Mouse (Mus musculus): ENCODE data around the gene Fmod. TPM values are rescaled to one million over a fixed set of nuclear protein-coding genes. Genes with fewer than 3 reads are reported as not detected.

Fmod gene
- polyA plus RNA-seq, 1 experiment from 2014 or later: 2.2 TPM

DNA sequence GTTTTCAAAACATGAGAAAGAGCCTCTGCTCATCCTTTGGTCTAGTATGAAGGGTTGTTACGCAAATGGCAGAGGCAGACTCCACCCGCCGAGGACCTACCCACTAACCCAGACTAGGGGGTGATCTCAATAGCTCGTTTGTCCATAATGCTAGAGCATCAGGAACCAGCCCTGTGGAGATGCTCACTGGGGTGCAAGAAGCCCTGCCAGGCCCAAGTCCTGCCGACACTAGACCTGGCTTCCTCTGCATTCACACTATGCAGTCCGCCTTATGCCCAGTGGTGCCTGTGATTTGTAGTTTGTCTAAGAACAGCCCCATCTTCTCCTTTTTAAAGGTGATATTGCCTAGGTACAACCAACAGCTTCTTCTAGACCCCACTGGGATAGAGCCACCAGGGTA lies 10.4 kb downstream of the Fmod start:
- no peak overlapping the region for H3K4me3 ChIP-seq (ENCODE audit: low read depth, low read length)
- H3K27ac ChIP-seq (ENCODE audit: low read depth, low read length): no peak overlapping the region
- H3K36me3 ChIP-seq (ENCODE audit: control insufficient read depth, insufficient read depth, low read length): no peaks in the 10 kb centered on the region
- no peak overlapping the region for H3K9ac ChIP-seq (ENCODE audit: low read length)
- H3K4me1 ChIP-seq (replicated peaks; ENCODE audit: control insufficient read depth, insufficient read depth, low read length): peaks cover 2% of the 10 kb centered on the region; the same call in 1 of the 2 replicates
- DNase-seq (ENCODE audit: low spot score) (no peak), ATAC-seq (replicated peaks; ENCODE audit: low FRiP score) (no peak)
- no peaks in the 10 kb centered on the region for H3K27me3 ChIP-seq (ENCODE audit: control insufficient read depth, insufficient read depth, low read length)
- no peak overlapping the region for H3K4me2 ChIP-seq (ENCODE audit: low read depth, low read length, severe bottlenecking)
- WGBS: 87% methylated on average over 6 of the region's 6 CpGs
- no peaks in the 10 kb centered on the region for H3K9me3 ChIP-seq (ENCODE audit: control insufficient read depth, low read length)

DNA sequence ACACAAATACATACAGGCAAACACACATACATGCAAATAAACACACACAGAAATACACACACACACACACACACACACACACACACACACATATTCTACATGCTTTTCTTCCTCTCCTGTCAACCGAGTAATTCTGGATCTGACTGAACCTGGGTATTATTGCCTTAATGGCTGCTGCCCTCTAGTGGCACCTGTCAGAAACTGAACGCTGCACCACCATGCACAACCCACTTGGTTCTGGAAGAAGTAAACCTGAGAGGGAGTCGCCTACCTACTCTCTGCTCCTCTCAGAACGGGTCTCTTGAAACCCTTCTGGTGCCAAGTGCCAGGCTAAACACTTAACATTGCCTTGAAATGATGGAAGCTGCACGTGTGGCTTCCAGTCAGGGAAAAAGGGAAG lies 11.7 kb downstream of the Fmod start:
- 4% methylated on average over 5 of the region's 5 CpGs for WGBS
- DNase-seq (ENCODE audit: low spot score) (peak; percentile 84), ATAC-seq (replicated peaks; ENCODE audit: low FRiP score) (peak; percentile 59; the same call in 1 of the 2 replicates)
- no peaks in the 10 kb centered on the region for H3K27me3 ChIP-seq (ENCODE audit: control insufficient read depth, insufficient read depth, low read length)
- H3K9me3 ChIP-seq (ENCODE audit: control insufficient read depth, low read length): no peaks in the 10 kb centered on the region
- no peak overlapping the region for H3K9ac ChIP-seq (ENCODE audit: low read length)
- H3K4me3 ChIP-seq (ENCODE audit: low read depth, low read length): no peak overlapping the region
- H3K27ac ChIP-seq (ENCODE audit: low read depth, low read length): no peak overlapping the region
- no peaks in the 10 kb centered on the region for H3K36me3 ChIP-seq (ENCODE audit: control insufficient read depth, insufficient read depth, low read length)
- H3K4me1 ChIP-seq (replicated peaks; ENCODE audit: control insufficient read depth, insufficient read depth, low read length): no peaks in the 10 kb centered on the region
- H3K4me2 ChIP-seq (ENCODE audit: low read depth, low read length, severe bottlenecking): no peak overlapping the region

DNA sequence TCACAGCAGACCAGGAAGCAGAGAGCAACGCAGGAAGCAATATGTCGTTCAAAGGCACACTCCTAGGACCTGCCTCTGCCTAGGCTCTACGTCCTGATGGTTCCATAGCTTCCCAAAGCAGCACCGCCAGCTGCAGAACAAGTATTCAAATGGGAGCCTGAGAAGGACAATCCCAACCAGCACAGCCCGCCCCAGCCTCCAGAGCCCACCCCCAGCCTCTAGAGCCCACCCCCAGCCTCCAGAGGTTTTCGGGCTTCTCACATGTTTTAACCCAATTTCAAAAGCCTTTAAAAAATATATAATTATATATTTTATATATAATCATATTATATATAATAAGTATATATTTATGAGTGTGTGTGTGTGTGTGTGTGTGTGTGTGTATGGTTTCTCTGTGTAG lies 12.5 kb downstream of the Fmod start:
- DNase-seq (ENCODE audit: low spot score): no peak
- ATAC-seq (replicated peaks; ENCODE audit: low FRiP score): no peak
- Histone ChIP-seq H3K9ac (ENCODE audit: low read length) (no peak overlapping the region), H3K4me2 (ENCODE audit: low read depth, low read length, severe bottlenecking) (no peak overlapping the region), H3K27me3 (ENCODE audit: control insufficient read depth, insufficient read depth, low read length) (no peaks in the 10 kb centered on the region), H3K9me3 (ENCODE audit: control insufficient read depth, low read length) (no peaks in the 10 kb centered on the region), H3K36me3 (ENCODE audit: control insufficient read depth, insufficient read depth, low read length) (no peaks in the 10 kb centered on the region), H3K4me1 (replicated peaks; ENCODE audit: control insufficient read depth, insufficient read depth, low read length) (no peaks in the 10 kb centered on the region), H3K4me3 (ENCODE audit: low read depth, low read length) (no peak overlapping the region), H3K27ac (ENCODE audit: low read depth, low read length) (no peak overlapping the region)
- WGBS: 81% methylated on average over 6 of the region's 6 CpGs

DNA sequence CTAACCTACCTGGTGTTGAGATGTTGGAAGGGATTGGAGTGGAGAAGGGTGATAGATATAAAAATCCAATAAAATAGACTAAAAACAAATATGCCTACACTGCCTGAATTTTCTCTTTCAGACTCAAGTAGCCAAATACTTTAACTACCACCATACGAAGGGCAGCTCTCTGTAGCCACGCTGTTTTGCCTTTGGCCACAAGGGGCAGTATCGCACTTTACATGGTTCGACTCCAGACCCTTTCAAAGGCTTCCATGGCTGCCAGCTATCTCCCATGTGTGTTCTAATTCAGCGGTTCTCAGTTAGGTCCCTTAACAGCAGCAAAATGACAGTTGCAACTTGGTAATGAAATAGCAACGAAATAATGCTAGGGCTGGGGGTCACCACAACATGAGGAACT lies 16.2 kb downstream of the Fmod start:
- H3K9ac ChIP-seq (ENCODE audit: low read length): no peak overlapping the region
- H3K4me1 ChIP-seq (replicated peaks; ENCODE audit: control insufficient read depth, insufficient read depth, low read length): peaks cover 2% of the 10 kb centered on the region; the same call in 1 of the 2 replicates
- WGBS: 7% methylated on average over 6 of the region's 6 CpGs
- peak; percentile 75 for ATAC-seq (replicated peaks; ENCODE audit: low FRiP score)
- DNase-seq (ENCODE audit: low spot score): peak; percentile 87
- no peak overlapping the region for H3K4me2 ChIP-seq (ENCODE audit: low read depth, low read length, severe bottlenecking)
- H3K27ac ChIP-seq (ENCODE audit: low read depth, low read length): no peak overlapping the region
- no peak overlapping the region for H3K4me3 ChIP-seq (ENCODE audit: low read depth, low read length)
- no peaks in the 10 kb centered on the region for H3K9me3 ChIP-seq (ENCODE audit: control insufficient read depth, low read length)
- no peaks in the 10 kb centered on the region for H3K27me3 ChIP-seq (ENCODE audit: control insufficient read depth, insufficient read depth, low read length)
- no peaks in the 10 kb centered on the region for H3K36me3 ChIP-seq (ENCODE audit: control insufficient read depth, insufficient read depth, low read length)

DNA sequence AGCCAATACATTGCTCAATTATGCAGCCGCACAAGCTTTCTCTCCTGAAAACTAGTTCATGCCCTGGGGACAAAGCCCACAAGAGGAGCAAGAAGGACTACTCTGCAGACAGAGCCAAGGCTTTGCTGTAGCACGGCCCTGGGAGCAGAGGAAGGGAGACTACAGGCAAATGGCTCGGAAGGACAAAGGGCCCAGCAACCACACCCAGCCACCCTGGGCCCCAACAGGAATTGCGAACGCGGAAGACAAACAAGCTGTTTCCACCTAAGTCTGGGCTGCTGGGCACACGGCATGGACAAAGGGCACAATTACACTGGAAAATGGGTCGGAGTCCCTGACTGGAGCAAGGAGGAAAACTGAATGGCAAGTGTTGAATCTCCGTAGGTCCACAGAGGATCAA lies 18.0 kb downstream of the Fmod start:
- Histone ChIP-seq H3K4me2 (ENCODE audit: low read depth, low read length, severe bottlenecking) (no peak overlapping the region), H3K4me1 (replicated peaks; ENCODE audit: control insufficient read depth, insufficient read depth, low read length) (peaks cover 5% of the 10 kb centered on the region), H3K9ac (ENCODE audit: low read length) (no peak overlapping the region), H3K27ac (ENCODE audit: low read depth, low read length) (no peak overlapping the region), H3K27me3 (ENCODE audit: control insufficient read depth, insufficient read depth, low read length) (no peaks in the 10 kb centered on the region), H3K9me3 (ENCODE audit: control insufficient read depth, low read length) (no peaks in the 10 kb centered on the region), H3K4me3 (ENCODE audit: low read depth, low read length) (no peak overlapping the region), H3K36me3 (ENCODE audit: control insufficient read depth, insufficient read depth, low read length) (no peaks in the 10 kb centered on the region)
- DNase-seq (ENCODE audit: low spot score): no peak
- ATAC-seq (replicated peaks; ENCODE audit: low FRiP score): no peak
- WGBS: 80% methylated on average over 9 of the region's 9 CpGs

DNA sequence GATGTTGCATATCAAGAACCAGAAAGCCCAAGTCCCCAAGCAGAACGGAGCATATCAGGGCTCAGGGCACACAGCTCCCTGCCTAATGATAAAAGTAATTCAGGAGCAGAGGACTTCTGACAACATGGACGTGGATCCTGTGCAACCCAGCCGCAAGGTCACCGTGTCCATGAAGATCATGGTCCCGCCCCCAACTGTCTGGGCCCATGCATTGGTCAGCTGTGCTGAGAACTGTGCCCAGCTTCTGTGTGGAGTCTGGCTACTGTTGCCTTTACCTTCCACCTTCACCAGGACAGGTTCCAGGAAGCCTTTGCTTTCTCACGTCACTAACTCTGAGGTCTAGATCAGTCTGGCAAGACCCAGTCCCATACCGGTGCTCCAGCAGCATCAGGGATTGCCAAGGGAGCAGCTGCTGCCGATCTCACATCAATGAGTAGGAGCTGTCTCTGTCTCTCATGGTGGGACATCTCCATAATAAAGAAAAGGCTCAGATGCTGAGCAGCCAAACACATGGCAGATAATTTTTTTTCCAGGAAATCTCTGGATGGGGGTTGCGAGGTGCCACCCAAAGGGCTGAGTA lies 18.7 kb downstream of the Fmod start:
- WGBS: 92% methylated on average over 9 of the region's 9 CpGs
- Histone ChIP-seq H3K4me1 (replicated peaks; ENCODE audit: control insufficient read depth, insufficient read depth, low read length) (peaks cover 11% of the 10 kb centered on the region), H3K9ac (ENCODE audit: low read length) (no peak overlapping the region), H3K36me3 (ENCODE audit: control insufficient read depth, insufficient read depth, low read length) (no peaks in the 10 kb centered on the region), H3K9me3 (ENCODE audit: control insufficient read depth, low read length) (no peaks in the 10 kb centered on the region), H3K4me2 (ENCODE audit: low read depth, low read length, severe bottlenecking) (no peak overlapping the region), H3K4me3 (ENCODE audit: low read depth, low read length) (no peak overlapping the region), H3K27ac (ENCODE audit: low read depth, low read length) (no peak overlapping the region), H3K27me3 (ENCODE audit: control insufficient read depth, insufficient read depth, low read length) (no peaks in the 10 kb centered on the region)
- no peak for ATAC-seq (replicated peaks; ENCODE audit: low FRiP score)
- DNase-seq (ENCODE audit: low spot score): no peak

DNA sequence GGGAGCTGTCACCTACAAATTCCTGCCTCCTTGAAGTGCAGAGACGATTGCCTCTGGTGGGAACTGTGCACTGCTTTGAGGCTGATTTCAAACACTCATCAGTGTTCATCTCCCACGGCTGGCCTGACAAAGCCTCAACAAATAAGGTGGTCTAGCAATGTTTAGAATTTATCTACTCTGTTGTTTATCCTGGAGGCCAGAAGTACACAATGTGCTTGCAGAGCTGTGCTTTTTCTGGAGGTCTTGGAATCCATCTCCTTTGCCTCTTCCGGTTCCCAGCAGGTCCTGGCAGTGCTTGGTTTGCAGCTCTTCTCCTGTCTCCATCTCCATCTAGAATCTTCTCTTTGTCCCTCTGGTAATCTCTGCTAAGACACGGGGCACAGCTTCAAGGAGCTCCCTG lies 19.2 kb downstream of the Fmod start:
- Histone ChIP-seq H3K27ac (ENCODE audit: low read depth, low read length) (no peak overlapping the region), H3K4me1 (replicated peaks; ENCODE audit: control insufficient read depth, insufficient read depth, low read length) (peaks cover 12% of the 10 kb centered on the region), H3K4me3 (ENCODE audit: low read depth, low read length) (no peak overlapping the region), H3K36me3 (ENCODE audit: control insufficient read depth, insufficient read depth, low read length) (no peaks in the 10 kb centered on the region), H3K4me2 (ENCODE audit: low read depth, low read length, severe bottlenecking) (no peak overlapping the region), H3K9ac (ENCODE audit: low read length) (no peak overlapping the region), H3K27me3 (ENCODE audit: control insufficient read depth, insufficient read depth, low read length) (no peaks in the 10 kb centered on the region), H3K9me3 (ENCODE audit: control insufficient read depth, low read length) (no peaks in the 10 kb centered on the region)
- WGBS: 84% methylated on average over 4 of the region's 4 CpGs
- no peak for DNase-seq (ENCODE audit: low spot score)
- no peak for ATAC-seq (replicated peaks; ENCODE audit: low FRiP score)

DNA sequence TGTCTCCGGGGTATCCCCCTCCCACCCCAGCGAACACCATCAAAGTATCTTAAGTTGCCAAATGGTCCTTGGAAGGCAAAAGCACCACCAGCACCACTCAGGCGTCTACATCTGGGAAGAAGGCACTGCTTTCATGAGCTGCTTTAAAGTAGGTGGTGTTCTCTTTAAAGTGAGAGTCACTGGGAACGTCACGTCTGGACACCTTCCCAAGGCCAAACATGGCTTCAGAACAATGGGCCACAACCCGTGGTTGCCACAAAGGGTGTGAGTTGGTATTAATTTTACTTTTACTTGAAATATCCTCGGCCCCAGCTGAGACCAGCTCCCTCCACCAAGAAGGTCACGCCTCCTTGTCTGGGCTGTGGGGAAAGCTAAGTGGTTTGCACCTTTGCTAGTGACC lies 20.7 kb downstream of the Fmod start:
- Histone ChIP-seq H3K36me3 (ENCODE audit: control insufficient read depth, insufficient read depth, low read length) (no peaks in the 10 kb centered on the region), H3K27me3 (ENCODE audit: control insufficient read depth, insufficient read depth, low read length) (no peaks in the 10 kb centered on the region), H3K9me3 (ENCODE audit: control insufficient read depth, low read length) (no peaks in the 10 kb centered on the region), H3K9ac (ENCODE audit: low read length) (no peak overlapping the region), H3K4me2 (ENCODE audit: low read depth, low read length, severe bottlenecking) (no peak overlapping the region), H3K27ac (ENCODE audit: low read depth, low read length) (no peak overlapping the region), H3K4me3 (ENCODE audit: low read depth, low read length) (no peak overlapping the region), H3K4me1 (replicated peaks; ENCODE audit: control insufficient read depth, insufficient read depth, low read length) (peaks cover 22% of the 10 kb centered on the region)
- DNase-seq (ENCODE audit: low spot score): no peak
- ATAC-seq (replicated peaks; ENCODE audit: low FRiP score): no peak
- 90% methylated on average over 8 of the region's 8 CpGs for WGBS

DNA sequence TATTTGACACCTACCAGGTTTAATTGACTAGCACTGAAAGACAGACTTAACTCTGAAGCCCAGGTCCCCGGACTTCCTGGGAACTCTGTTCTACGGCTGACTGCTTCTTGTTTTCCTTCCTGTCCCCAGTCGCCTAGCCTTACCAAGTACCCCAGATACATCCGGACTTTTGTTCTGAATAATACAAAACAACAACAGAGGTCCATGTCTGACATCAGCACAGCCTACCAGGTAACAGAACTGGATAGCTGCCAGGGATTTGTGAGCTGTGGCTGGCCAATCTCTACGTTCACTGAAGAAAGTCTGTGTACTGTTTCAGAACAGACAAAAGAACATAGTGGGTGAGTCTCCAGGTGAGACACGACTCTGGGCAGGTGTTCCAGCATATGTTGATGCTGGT lies 21.8 kb downstream of the Fmod start:
- no peak overlapping the region for H3K27ac ChIP-seq (ENCODE audit: low read depth, low read length)

More for the DNA sequence above, 21.8 kb downstream of the Fmod start:
- Histone ChIP-seq H3K4me3 (ENCODE audit: low read depth, low read length) (no peak overlapping the region), H3K4me1 (replicated peaks; ENCODE audit: control insufficient read depth, insufficient read depth, low read length) (peaks cover 25% of the 10 kb centered on the region), H3K27me3 (ENCODE audit: control insufficient read depth, insufficient read depth, low read length) (no peaks in the 10 kb centered on the region), H3K9me3 (ENCODE audit: control insufficient read depth, low read length) (no peaks in the 10 kb centered on the region), H3K36me3 (ENCODE audit: control insufficient read depth, insufficient read depth, low read length) (no peaks in the 10 kb centered on the region), H3K9ac (ENCODE audit: low read length) (no peak overlapping the region), H3K4me2 (ENCODE audit: low read depth, low read length, severe bottlenecking) (no peak overlapping the region)
- 65% methylated on average over 6 of the region's 6 CpGs for WGBS
- DNase-seq (ENCODE audit: low spot score): no peak
- ATAC-seq (replicated peaks; ENCODE audit: low FRiP score): no peak
